Mouse (Mus musculus): ENCODE results near the gene Scgb2b18.
"Not testable (repeated sequence)": the region's sequence is repeated elsewhere in the genome, so short reads cannot be mapped to it uniquely, and the experiment has no call there.

Gene Scgb2b18

GRCm38 (mm10) chr7:33173764-33174163 is at the start of gene Scgb2b18:
Gene Scgb2b18 (minus strand): TSS chr7:33173864.
- not testable (repeated sequence) for DNase-seq (ENCODE audit: low spot score)

- not testable (repeated sequence) for DNase-seq (ENCODE audit: low spot score)
Measured at GRCm38 (mm10) chr7:33185268-33185667, 11.6 kb upstream of the Scgb2b18 start, which contains the start of gene Scgb1b18. Gene Scgb1b18 (plus strand): TSS chr7:33185568.
